Mouse (Mus musculus) CH12F3 (cell line): ENCODE results near the gene Gzmg.
"Not testable (repeated sequence)": the region's sequence is repeated elsewhere in the genome, so short reads cannot be mapped to it uniquely, and the experiment has no call there.

ENCODE experiments used
- in situ Hi-C: fragments of 300-500 bp; cut with MboI; formaldehyde crosslinking; loops from 2 replicates; pipeline ENCODE4 v1.14.3; 2020; ENCODE audit warnings: low sequenced_read_pairs

Gene Gzmg

DNA sequence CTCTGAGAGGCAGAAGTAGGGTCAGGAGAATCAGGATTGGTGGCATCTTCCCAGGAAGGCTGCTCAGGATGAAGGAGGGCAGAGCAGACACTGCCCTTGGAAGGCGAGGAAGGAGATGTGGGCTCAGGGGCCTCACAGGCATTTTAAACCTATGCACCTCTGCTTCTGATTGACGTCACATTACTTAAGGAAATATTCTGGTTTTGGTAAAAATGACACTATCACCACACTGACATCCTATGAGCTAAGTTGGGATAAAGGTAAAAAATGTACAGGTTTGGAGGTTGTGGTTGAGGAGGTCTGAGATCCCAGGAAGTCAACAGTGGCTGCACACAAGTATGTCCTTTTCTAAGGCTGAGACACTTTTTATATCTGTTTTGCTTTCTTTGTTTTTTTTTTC, at the start of gene Gzmg:
Gzmg (minus strand) TSS at position 101 of the 400 bp plus-strand sequence.
- in situ Hi-C loops: not testable (repeated sequence)

DNA sequence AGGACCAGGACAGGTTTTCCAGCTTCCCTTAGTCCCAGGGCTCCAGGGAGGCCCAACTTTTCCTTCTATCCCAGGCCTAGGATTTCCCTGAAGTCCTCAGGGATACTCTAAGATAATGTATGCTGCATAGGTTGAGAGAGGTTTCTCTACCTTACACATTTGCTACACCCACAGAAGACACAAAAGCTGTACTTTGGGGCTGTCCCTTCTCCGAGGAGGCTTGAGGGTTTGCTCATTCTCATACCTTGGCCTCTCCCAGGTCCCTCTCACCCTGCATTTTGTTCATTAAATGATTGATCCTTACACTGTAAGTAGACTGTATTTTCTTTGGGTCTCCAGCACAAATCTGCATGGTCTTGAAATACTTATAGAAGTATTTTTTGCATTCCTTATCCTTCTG, 46.2 kb upstream of the Gzmg start:
- in situ Hi-C loops: no loop called here

DNA sequence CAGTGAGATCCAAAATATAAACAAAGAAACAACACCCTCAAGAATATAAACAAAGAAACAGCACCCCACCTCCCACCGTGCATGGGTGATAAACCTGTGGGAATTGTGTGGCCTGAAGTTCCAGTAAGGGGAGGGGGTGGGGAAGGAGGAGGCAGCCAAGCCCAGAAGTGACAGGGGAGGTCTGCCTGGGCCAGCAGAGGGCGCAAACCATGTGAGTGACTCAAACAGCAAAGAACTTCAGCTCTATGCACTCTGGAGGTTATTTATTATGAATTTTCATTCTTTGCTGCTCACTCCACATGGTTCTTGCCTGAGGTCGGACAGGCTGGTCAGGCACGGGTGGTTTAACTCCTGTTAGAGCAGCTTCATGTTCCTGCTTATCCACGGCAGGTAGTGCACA, 45.6 kb upstream of the Gzmg start:
- in situ Hi-C loops: not testable (repeated sequence)

DNA sequence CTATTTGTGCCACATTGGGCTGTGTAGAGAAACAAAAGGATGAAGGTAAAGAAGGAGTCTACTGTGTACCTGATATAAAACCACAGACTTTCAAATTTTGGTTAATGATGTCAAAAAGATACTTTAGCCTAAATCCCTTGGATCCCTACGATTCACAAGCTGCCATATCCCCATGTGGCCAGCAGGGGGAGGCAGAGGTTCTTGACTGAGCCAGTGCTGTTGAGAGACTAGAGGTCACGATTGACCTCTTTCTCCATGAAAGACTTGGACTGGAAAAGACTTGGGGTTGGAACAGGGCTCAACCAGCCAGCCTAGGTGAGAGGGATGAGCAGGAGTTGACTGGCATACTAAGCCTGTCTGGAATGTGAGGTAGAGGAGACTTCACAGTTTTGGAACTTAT, 44.6 kb upstream of the Gzmg start:
- in situ Hi-C loops: no loop called here

DNA sequence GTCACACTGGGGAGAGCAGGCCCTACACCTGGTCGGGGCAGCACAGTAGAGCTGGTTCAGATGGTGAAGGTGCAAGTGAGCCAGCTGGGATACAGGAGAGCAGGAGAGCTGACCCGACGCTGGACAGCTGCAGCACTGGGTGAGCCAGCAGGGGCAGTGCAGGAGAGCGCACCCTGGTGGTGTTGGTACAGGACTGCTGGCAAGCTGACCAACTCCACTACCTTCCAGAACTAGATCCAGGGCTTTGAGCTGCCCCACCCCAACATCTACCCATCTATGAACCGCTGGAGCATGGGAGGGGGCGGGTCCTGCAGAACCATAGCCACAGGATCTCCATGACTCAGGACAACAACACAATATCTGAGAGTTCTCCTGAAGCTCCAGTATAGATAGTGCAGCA, 27.6 kb upstream of the Gzmg start:
- in situ Hi-C loops: no loop called here

DNA sequence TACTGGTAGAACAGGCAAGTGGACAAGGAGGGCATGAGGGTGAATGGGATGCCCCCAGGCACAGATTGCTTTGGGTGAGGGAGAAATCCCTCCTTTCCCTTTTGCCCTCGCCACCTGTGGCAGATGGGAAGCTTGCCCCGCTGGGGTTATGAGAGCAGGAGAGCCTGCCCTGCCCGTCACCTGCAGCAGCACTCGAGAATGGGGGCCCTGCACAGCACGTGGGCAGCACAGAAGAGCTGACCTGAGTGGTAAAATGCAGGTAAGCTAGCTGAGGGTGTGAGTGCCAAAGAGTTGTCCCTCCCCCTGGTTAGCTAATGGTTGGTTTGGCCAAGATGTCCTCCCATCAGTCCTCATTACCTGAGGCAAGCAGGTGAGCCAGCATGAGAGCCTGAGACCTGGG, 27.1 kb upstream of the Gzmg start:
- in situ Hi-C loops: no loop called here

DNA sequence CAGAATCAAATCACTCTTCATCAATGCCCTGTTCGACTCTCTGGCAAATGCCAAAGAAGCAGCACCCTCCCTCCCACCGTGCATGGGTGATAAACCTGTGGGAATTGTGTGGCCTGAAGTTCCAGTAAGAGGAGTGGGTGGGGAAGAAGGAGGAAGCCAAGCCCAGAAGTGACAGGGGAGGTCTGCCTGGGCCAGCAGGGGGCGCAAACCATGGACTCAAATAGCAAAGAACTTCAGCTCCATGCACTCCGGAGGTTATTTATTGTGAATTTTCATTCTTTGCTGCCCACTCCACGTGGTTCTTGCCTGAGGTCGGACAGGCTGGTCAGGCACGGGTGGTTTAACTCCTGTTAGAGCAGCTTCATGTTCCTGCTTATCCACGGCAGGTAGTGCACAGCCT, 18.3 kb upstream of the Gzmg start:
- in situ Hi-C loops: not testable (repeated sequence)

DNA sequence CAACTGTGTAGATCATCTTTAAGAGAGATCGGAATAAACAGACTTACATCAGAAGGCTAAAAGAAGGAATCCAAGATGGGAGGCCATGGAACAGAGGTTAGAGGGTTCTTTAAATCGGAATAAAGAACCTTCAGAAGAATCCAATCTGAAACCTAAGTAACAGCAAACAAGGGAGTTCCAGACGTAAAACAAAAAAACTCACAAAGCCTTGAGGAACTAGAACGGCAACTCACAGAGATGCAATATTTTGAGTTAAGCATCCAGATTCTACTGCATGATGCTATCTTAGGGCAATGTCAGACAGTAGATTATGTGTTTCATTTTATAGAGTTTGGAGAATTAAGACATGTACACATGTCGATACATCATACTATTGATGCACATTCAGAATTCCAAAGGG, 15.1 kb upstream of the Gzmg start, which contains the start of gene Gzmn:
Gzmn (minus strand) TSS at position 101 of the 400 bp plus-strand sequence.
- in situ Hi-C loops: no loop called here

DNA sequence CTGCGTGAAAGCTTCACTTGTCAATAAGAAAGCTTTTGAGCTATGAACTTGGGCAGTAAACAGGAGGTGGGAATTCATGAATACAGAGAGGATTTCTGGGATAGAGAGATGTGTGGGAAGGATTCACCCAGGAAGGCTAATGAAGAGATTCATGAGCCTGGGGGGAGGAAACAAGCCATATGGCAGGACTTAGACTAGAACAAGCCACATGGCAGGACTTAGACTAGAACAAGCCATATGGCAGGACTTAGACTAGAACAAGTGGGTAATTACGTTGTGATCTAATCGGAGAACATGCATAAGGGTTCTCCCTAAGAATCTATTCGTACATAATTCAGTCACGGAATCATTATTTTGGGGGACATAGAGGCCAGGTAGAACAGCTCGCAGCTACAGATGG, 14.0 kb upstream of the Gzmg start:
- in situ Hi-C loops: no loop called here

DNA sequence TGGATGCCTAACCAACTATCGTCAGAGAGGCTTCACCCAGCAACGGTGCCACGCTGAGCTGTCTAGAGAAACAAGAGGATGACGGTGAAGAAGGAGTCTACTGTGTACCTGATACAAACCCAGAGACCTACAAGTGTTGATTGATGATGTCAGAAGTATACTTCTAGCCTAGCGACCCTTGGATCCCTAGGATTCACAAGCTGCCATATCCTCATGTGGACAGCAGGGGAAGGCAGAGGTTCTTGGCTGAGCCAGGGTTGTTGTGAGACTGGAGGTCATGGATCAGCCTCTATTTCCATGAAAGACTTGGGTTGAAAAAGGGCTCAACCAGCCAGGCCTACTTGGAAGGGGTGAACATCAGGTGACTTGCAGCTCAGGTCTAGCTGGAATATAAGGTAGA, 13.4 kb upstream of the Gzmg start:
- in situ Hi-C loops: no loop called here

DNA sequence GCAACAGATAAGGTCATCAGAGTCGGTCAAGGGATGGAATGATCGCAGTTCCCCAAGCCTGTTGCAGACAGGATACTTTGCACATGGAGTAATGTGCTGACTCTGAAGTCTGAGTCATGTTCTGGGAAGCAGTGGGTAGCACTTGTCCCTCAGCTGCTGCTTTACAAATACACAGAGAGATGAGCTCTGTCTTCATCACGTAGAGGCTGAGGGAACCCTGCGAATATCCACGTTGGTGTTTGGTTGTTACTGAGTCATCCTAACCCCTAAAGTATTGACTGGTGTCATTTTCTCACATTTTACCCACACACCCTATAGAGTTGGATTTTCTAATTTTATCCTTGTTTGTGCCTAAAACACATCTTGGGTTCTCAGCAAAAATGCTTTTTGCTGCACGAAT, 8.6 kb upstream of the Gzmg start:
- in situ Hi-C loops: no loop called here

DNA sequence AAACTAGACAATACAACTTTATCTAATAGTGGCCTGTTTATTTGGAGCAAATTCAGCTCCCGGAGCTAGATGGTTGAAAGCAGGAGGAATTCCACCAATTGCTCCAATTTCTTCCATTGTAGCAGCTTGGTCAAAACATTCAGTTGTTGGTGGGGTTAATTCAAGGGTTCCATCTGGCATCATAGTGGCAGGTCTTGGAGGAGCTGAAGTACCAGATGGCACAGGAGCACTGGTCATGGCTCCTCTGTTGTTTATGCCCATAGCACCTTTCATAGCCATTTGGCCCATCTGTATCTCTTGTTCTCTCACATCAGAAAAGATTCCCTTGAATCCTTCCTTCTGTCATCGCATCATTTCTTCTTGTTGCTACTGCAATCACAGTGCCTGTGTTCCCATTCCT, 2.7 kb upstream of the Gzmg start:
- in situ Hi-C loops: no loop called here

DNA sequence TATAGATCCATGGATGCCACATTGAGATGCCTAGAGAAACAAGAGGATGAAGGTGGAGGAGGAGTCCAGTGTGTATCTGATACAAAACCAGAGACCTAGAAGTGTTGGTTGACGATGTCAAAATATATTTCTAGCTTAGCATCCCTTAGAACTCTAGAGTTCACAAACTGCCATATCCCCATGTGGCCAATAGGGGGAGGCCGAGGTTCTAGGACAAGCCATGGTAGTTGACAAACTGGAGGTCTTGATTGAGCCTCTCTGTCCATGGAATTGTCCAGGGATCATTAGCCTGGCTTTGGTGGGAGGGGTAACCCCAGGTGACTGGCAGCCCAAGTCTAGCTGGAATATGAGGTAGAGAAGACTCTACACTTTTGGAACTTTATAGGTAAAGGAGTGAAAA, 4.0 kb downstream of the Gzmg start:
- in situ Hi-C loops: no loop called here

DNA sequence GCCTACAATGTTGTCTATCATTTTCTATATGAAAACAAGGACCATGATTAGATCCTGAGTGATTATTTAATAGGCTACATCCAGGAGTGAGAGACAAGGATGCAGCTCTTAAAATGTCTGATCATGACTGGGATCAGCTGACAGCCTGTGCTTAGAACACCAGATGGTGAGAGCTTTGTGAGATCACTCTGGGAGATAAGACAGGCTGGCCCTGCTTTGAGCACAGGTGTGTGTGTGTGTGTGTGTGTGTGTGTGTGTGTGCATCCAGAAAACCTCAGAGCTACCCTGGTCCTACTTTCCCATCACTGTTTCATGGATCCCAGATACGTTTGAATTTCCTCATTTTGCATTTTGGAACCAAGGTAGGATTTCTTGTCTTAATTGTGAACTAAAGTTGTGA, 25.7 kb downstream of the Gzmg start:
- in situ Hi-C loops: not testable (repeated sequence)

DNA sequence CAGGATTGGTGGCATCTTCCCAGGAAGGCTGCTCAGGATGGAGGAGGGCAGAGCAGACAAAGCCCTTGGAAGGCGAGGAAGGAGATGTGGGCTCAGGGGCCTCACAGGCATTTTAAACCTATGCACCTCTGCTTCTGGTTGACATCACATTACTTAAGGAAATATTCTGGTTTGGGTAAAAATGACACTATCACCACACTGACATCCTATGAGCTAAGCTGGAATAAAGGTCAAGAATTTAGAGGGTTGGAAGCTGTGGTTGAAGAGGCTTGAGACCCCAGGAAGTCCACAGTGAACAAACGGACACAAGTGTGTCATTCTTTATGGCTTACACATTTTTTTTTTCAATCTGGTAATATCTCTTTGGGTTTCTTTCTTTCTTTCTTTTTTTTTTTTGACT, 26.9 kb downstream of the Gzmg start, which contains the start of gene Gzmd:
Gzmd (minus strand) TSS at position 101 of the 400 bp plus-strand sequence.
- in situ Hi-C loops: not testable (repeated sequence)

DNA sequence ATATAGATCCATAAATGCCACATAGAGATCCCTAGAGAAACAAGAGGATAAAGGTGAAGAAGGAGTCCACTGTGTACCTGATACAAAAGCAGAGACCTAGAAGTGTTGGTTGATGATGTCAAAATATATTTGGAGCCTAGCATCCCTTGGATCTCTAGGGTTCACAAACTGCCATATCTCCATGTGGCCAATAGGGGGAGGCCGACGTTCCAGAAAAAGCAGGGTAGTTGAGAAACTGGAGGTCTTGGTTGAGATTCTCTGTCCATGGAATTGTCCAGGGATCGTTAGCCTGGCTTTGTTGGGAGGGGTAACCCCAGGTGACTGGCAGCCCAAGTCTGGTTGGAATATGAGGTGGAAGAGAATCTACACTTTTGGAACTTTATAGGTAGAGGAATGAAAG, 31.0 kb downstream of the Gzmg start:
- in situ Hi-C loops: no loop called here

DNA sequence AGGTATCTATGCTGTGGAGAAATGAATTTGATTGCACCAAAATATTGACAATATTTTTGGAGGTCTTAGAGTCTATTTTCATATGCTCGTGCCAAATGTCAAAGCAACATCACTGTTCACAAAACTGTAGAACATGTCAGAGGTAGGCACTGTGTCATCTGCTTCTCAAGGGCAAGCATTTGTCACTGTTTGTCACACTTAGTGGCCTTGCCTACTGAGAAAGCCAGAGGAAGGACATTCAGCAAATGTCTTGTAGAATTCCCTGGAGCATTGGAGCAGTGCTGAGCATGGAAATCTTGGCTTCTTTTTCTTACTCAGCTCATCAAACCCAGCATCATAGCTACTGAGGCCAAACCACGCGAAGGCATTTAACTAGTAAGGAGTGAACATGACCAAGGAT, 35.9 kb downstream of the Gzmg start:
- in situ Hi-C loops: no loop called here

DNA sequence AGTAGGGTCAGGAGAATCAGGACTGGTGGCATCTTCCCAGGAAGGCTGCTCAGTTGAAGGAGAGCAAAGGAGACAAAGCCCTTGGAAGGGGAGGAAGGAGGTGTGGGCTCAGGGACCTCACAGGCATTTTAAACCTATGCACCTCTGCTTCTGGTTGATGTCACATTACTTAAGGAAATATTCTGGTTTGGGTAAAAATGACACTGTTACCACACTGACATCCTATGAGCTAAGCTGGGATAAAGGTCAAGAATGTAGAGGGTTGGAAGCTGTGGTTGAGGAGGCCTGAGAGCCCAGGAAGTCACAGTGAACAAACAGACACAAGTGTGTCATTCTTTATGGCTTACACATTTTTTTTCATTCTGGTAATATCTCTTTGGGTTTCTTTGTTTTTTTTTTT, 38.9 kb downstream of the Gzmg start, which contains the start of gene Gzme:
Gzme (minus strand) TSS at position 101 of the 400 bp plus-strand sequence.
- in situ Hi-C loops: no loop called here

DNA sequence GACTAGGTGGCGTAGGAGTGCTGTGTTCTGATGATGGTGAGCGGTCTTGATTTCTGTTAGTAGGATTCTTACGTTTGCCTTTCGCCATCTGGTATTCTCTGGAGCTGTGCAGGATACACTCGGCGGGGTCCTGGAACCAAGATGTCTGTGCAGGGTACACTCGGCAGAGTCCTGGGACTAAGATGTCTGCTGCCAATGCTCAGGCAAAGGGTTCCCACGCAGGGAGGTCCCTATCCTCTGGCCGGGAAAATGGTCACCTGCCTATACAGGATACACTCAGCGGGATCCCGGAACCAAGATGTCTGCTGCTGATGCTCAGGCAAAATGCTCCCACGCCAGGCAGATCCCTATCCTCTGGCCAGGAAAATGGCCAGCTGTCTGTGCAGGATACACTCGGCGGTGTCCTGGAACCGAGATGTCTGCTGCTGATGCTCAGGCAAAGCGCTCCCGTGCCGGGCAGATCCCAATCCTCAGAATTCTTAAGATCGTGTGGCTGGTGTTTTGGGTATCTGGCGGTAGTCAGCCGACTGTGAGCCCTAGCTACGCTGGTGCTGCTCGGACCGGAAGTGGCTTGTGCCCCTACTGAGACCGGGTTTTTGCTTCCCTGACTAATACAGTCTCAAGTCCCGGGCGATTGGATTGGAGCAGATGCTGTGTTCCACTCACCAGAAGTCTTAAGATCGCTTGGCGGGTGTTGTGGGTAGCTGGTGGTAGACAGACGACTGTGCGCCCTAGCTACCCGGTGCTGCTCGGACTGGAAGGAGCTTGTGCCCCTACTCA, 43.7 kb downstream of the Gzmg start:
- in situ Hi-C loops: not testable (repeated sequence)
